Mouse (Mus musculus): ENCODE results near the gene Ntan1. TPM values are rescaled to one million over a fixed set of nuclear protein-coding genes. Genes with fewer than 3 reads are reported as not detected.

Ntan1 gene
- total RNA-seq, 2 experiments from 2014 or later = 34.1 to 38.6 TPM

Small RNA genes within 50 kb of the gene (microRNA-seq; reads per million reads assigned to microRNA genes)
- gene Gm27734 = 0 reads per million in 2 experiments

Other genes with a start within 250 kb of the Ntan1 start
- gene Parn, start 150.7 kb upstream of the Ntan1 start, total RNA-seq (2021) = 10 to 100 TPM in 1 of 2 experiments, 1 to 10 TPM in 1; 9.0 to 11.8 TPM
- gene Bfar, start 147.0 kb upstream of the Ntan1 start, total RNA-seq (2021) = 10 to 100 TPM; 28.2 to 34.2 TPM
- 1 to 10 TPM; 1.7 to 2.3 TPM for gene 3110001I22Rik, start 146.9 kb upstream of the Ntan1 start, total RNA-seq (2021)
- not detected for gene Pla2g10, start 87.9 kb upstream of the Ntan1 start, total RNA-seq (2021)
- 10 to 100 TPM; 25.1 to 26.6 TPM for gene Rrn3, start 38.1 kb upstream of the Ntan1 start, total RNA-seq (2021)
- 10 to 100 TPM; 40.7 to 42.3 TPM for gene Pdxdc1, start 84.3 kb downstream of the Ntan1 start, total RNA-seq (2021)
- gene Mpv17l, start 84.3 kb downstream of the Ntan1 start, total RNA-seq (2021) = 1 to 10 TPM; 2.8 to 2.9 TPM
- gene 2900011O08Rik, start 167.8 kb downstream of the Ntan1 start, total RNA-seq (2021) = under 1 TPM in 1 of 2 experiments, not detected in 1; 0.11 TPM
- gene Ifitm7, start 168.0 kb downstream of the Ntan1 start, total RNA-seq (2021) = not detected

All from gastrocnemius, postnatal 14 days (tissue).